Mouse (Mus musculus): ENCODE measurements around the gene Fam171a1. TPM values are rescaled to one million over a fixed set of nuclear protein-coding genes. Genes with fewer than 3 reads are reported as not detected.
A peak's percentile ranks its signal among the peaks of the same experiment; 100 is the strongest.

Gene Fam171a1
- polyA plus RNA-seq, 1 experiment from 2014 or later, result 47.9 TPM

GRCm38 (mm10) chr2:3139065-3139464 is 25.0 kb downstream of the Fam171a1 start:
- H3K27ac ChIP-seq, result peak overlapping the region; percentile 60; the same call in 1 of the 2 replicates
- no peaks in the 10 kb centered on the region for H3K36me3 ChIP-seq
- no peaks in the 10 kb centered on the region for H3K27me3 ChIP-seq
- ATAC-seq, result no peak
- no peak overlapping the region for H3K9ac ChIP-seq (replicated peaks)
- H3K4me3 ChIP-seq (replicated peaks), result no peak overlapping the region
- H3K4me1 ChIP-seq (replicated peaks), result peaks cover 52% of the 10 kb centered on the region
- no peaks in the 10 kb centered on the region for H3K9me3 ChIP-seq
- H3K4me2 ChIP-seq (replicated peaks), result no peak overlapping the region
- 86% methylated on average over 2 of the region's 2 CpGs for WGBS

- no peak overlapping the region for H3K4me2 ChIP-seq (replicated peaks)
- 5% methylated on average over 3 of the region's 3 CpGs for WGBS
- no peak for ATAC-seq
- no peaks in the 10 kb centered on the region for H3K9me3 ChIP-seq
- peak overlapping the region; percentile 60; the same call in 1 of the 2 replicates for H3K27ac ChIP-seq
- no peaks in the 10 kb centered on the region for H3K36me3 ChIP-seq
- H3K9ac ChIP-seq (replicated peaks), result no peak overlapping the region
- H3K4me1 ChIP-seq (replicated peaks), result peaks cover 47% of the 10 kb centered on the region
- no peaks in the 10 kb centered on the region for H3K27me3 ChIP-seq
- H3K4me3 ChIP-seq (replicated peaks), result no peak overlapping the region
These were observed 25.6 kb downstream of the Fam171a1 start for GRCm38 (mm10) chr2:3139578-3139977.

- WGBS, result 46% methylated on average over 5 of the region's 5 CpGs
- peaks cover 37% of the 10 kb centered on the region for H3K4me1 ChIP-seq (replicated peaks)
- ATAC-seq, result peak; percentile 51
These were observed 26.6 kb downstream of the Fam171a1 start for GRCm38 (mm10) chr2:3140585-3140984.

GRCm38 (mm10) chr2:3141804-3142203 is 27.8 kb downstream of the Fam171a1 start:
- Histone ChIP-seq H3K4me3 (replicated peaks) (no peak overlapping the region), H3K4me1 (replicated peaks) (peaks cover 37% of the 10 kb centered on the region), H3K9me3 (no peaks in the 10 kb centered on the region), H3K9ac (replicated peaks) (no peak overlapping the region), H3K27ac (no peak overlapping the region), H3K4me2 (replicated peaks) (no peak overlapping the region), H3K36me3 (peaks cover 10% of the 10 kb centered on the region), H3K27me3 (no peaks in the 10 kb centered on the region)
- ATAC-seq, result no peak
- WGBS, result 91% methylated on average over 4 of the region's 4 CpGs

More at GRCm38 (mm10) chr2:3140585-3140984, 26.6 kb downstream of the Fam171a1 start:
- Histone ChIP-seq H3K36me3 (0 out of 2 replicates have a peak, but pooled peaks cover under 1% of the 10 kb centered on the region), H3K27me3 (no peaks in the 10 kb centered on the region), H3K4me3 (replicated peaks) (no peak overlapping the region), H3K4me2 (replicated peaks) (no peak overlapping the region), H3K9ac (replicated peaks) (no peak overlapping the region), H3K27ac (no peak overlapping the region), H3K9me3 (no peaks in the 10 kb centered on the region)

DNA sequence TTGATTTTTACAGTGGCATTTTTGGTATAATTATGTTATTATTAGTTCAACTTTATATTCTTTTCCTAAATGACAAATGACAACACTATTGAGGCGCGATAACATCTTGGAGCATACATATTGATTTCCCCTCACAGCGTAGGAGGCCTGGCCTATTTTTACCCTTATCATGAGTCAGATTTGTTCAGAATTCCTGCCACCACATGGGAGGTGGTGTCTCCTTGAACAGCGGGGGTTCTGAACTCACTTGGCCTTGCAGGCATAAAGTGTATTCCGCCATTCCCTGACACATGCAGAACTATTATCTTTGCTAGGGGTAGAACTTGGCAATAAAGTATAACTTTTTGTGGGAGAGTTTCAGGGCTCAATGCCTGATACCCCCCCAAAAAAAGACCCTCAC is 30.3 kb downstream of the Fam171a1 start:
- Histone ChIP-seq H3K9me3 (no peaks in the 10 kb centered on the region), H3K4me1 (replicated peaks) (peaks cover 23% of the 10 kb centered on the region), H3K9ac (replicated peaks) (no peak overlapping the region), H3K27me3 (no peaks in the 10 kb centered on the region), H3K4me3 (replicated peaks) (no peak overlapping the region), H3K36me3 (peaks cover 10% of the 10 kb centered on the region), H3K27ac (no peak overlapping the region), H3K4me2 (replicated peaks) (no peak overlapping the region)
- 94% methylated on average over 5 of the region's 5 CpGs for WGBS
- no peak for ATAC-seq

DNA sequence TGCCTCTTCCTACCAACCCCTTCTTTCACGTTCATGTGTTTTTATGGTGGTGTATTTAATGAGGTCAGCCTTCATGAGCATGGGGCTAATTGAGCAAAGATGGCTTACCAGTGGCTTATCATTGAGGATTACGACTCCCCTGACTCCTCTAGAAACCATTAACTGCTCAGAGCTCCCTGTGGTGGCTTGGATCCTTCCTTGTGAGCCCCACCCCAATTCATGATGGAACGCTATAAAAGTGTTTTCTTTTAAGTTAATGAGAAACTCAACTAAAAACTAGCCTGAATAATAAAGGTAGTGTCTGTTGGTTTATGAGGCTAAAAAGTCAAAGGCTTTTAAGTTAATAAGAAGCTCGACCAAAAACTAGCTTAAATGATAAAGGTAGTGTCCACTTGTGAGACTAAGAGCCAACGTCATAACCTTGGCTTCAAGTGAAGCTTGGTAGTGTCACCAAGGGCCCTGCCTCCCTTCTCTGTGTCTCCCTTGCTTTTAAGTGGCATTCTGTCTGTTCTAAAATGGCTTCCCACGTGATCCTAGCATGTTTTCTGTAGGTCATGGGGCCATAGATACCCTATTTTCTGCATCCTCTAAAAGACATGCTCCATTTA is 33.6 kb downstream of the Fam171a1 start:
- Histone ChIP-seq H3K4me3 (replicated peaks) (no peak overlapping the region), H3K27ac (no peak overlapping the region), H3K4me1 (replicated peaks) (peaks cover 24% of the 10 kb centered on the region), H3K9me3 (no peaks in the 10 kb centered on the region), H3K9ac (replicated peaks) (no peak overlapping the region), H3K27me3 (no peaks in the 10 kb centered on the region), H3K4me2 (replicated peaks) (no peak overlapping the region), H3K36me3 (peaks cover 10% of the 10 kb centered on the region)
- WGBS, result 92% methylated on average over 6 of the region's 6 CpGs
- no peak for ATAC-seq

GRCm38 (mm10) chr2:3148731-3149130 is 34.7 kb downstream of the Fam171a1 start:
- WGBS, result 95% methylated on average over 8 of the region's 8 CpGs
- peaks cover 10% of the 10 kb centered on the region for H3K36me3 ChIP-seq
- peaks cover 15% of the 10 kb centered on the region for H3K4me1 ChIP-seq (replicated peaks)

DNA sequence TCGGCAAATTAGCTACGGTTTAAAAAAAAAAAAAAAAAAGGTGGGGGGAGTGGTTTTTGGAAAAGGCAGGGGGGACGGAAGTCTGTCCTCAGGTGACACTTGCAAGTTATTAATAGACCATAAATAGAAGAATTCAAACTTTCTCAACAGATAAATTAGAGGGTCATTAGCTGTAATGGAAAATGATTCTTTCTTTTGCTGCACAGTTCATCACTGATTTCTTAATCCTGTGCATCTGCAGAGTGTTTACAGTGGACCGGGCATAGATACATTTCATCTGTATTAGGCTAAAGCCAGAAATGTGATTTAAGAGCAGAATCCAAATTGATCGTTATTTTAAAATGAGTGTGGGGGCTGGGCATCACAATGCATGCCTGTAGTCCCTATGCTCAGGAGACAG is 36.3 kb downstream of the Fam171a1 start:
- WGBS, result 79% methylated on average over 5 of the region's 5 CpGs
- peaks cover 28% of the 10 kb centered on the region for H3K4me1 ChIP-seq (replicated peaks)
- H3K4me2 ChIP-seq (replicated peaks), result no peak overlapping the region
- H3K27me3 ChIP-seq, result no peaks in the 10 kb centered on the region
- H3K9ac ChIP-seq (replicated peaks), result no peak overlapping the region
- no peaks in the 10 kb centered on the region for H3K9me3 ChIP-seq
- ATAC-seq, result no peak
- H3K4me3 ChIP-seq (replicated peaks), result no peak overlapping the region
- no peak overlapping the region for H3K27ac ChIP-seq
- peaks cover 10% of the 10 kb centered on the region for H3K36me3 ChIP-seq

More at GRCm38 (mm10) chr2:3148731-3149130, 34.7 kb downstream of the Fam171a1 start:
- Histone ChIP-seq H3K9me3 (no peaks in the 10 kb centered on the region), H3K27ac (no peak overlapping the region), H3K27me3 (no peaks in the 10 kb centered on the region), H3K4me2 (replicated peaks) (no peak overlapping the region), H3K9ac (replicated peaks) (no peak overlapping the region), H3K4me3 (replicated peaks) (no peak overlapping the region)
- no peak for ATAC-seq

- H3K36me3 ChIP-seq, result peaks cover 2% of the 10 kb centered on the region; the same call in 1 of the 2 replicates
- peaks cover 36% of the 10 kb centered on the region for H3K4me1 ChIP-seq (replicated peaks)
- H3K27ac ChIP-seq, result no peak overlapping the region
- 0 out of 2 replicates have a peak, but pooled peaks have one; percentile 60 for ATAC-seq
- no peak overlapping the region for H3K4me3 ChIP-seq (replicated peaks)
- no peaks in the 10 kb centered on the region for H3K9me3 ChIP-seq
- H3K27me3 ChIP-seq, result no peaks in the 10 kb centered on the region
- no peak overlapping the region for H3K4me2 ChIP-seq (replicated peaks)
- WGBS, result 81% methylated on average over 3 of the region's 3 CpGs
- H3K9ac ChIP-seq (replicated peaks), result no peak overlapping the region
These were observed 37.3 kb downstream of the Fam171a1 start for GRCm38 (mm10) chr2:3151336-3151735.

GRCm38 (mm10) chr2:3154091-3154665 is 40.2 kb downstream of the Fam171a1 start:
- Histone ChIP-seq H3K9me3 (no peaks in the 10 kb centered on the region), H3K27me3 (no peaks in the 10 kb centered on the region), H3K4me3 (replicated peaks) (no peak overlapping the region), H3K36me3 (no peaks in the 10 kb centered on the region), H3K4me2 (replicated peaks) (no peak overlapping the region), H3K27ac (no peak overlapping the region), H3K4me1 (replicated peaks) (peaks cover 36% of the 10 kb centered on the region), H3K9ac (replicated peaks) (no peak overlapping the region)
- 89% methylated on average over 1 of the region's 1 CpGs for WGBS
- ATAC-seq, result no peak

GRCm38 (mm10) chr2:3154986-3155385 is 41.0 kb downstream of the Fam171a1 start:
- Histone ChIP-seq H3K4me1 (replicated peaks) (peaks cover 34% of the 10 kb centered on the region), H3K27me3 (no peaks in the 10 kb centered on the region), H3K4me3 (replicated peaks) (no peak overlapping the region), H3K9me3 (no peaks in the 10 kb centered on the region), H3K27ac (no peak overlapping the region), H3K4me2 (replicated peaks) (no peak overlapping the region), H3K9ac (replicated peaks) (no peak overlapping the region), H3K36me3 (no peaks in the 10 kb centered on the region)
- WGBS, result 74% methylated on average over 2 of the region's 2 CpGs
- no peak for ATAC-seq

DNA sequence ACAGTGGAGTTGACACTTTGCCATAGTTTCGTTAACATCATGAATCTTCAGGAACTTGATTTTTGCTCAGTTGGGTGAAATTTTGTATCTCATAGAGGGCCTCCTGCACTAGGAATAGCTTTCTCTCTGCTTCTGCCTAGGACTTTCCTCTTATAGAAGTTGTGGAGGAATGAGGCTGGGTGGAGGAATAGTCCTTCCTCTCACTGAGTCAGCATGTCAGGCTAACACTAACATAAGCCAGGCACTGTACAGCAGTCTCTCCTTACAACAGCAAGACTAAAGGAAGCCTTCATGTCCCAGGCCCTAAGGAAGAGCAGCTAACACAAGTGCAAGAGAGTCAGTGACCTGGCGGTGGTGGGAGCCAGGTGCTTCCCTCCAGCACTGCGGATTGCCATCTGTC is 43.0 kb downstream of the Fam171a1 start:
- H3K27me3 ChIP-seq, result no peaks in the 10 kb centered on the region
- H3K4me3 ChIP-seq (replicated peaks), result no peak overlapping the region
- no peak overlapping the region for H3K27ac ChIP-seq
- no peak overlapping the region for H3K4me2 ChIP-seq (replicated peaks)
- ATAC-seq, result no peak
- H3K4me1 ChIP-seq (replicated peaks), result peaks cover 21% of the 10 kb centered on the region
- 95% methylated on average over 3 of the region's 3 CpGs for WGBS
- no peaks in the 10 kb centered on the region for H3K9me3 ChIP-seq
- H3K9ac ChIP-seq (replicated peaks), result no peak overlapping the region
- H3K36me3 ChIP-seq, result no peaks in the 10 kb centered on the region
